8 mouse cellular contexts compared by ENCODE assay signal in genomic region chr6:24955946-24956585, GRCm38 (mm10). TPM values are rescaled to one million over a fixed set of nuclear protein-coding genes. Genes with fewer than 3 reads are reported as not detected.
A peak's percentile ranks its signal among the peaks of the same experiment; 100 is the strongest.
DNase-seq lines count a peak whose midpoint lies in the region; ATAC-seq and TF ChIP-seq lines count a peak whose summit lies in the region.

Gene Tmem229a, minus strand, starts transcription at chr6:24956297.

- H3K9me3 ChIP-seq in forebrain, embryonic 15.5 days: no peaks in the 10 kb centered on the region
- no peaks in the 10 kb centered on the region for H3K9me3 ChIP-seq in liver, embryonic 16.5 days (replicated peaks; ENCODE audit: control insufficient read depth, low read length)

- H3K4me2 ChIP-seq in forebrain, embryonic 15.5 days (replicated peaks): peak within 1 kb of the TSS; percentile 97
- H3K4me2 ChIP-seq in liver, embryonic 16.5 days (ENCODE audit: low read depth, low read length): peak within 1 kb of the TSS; percentile 66

- peaks cover 11% of the 10 kb centered on the region; the same call in 1 of the 2 replicates for H3K4me1 ChIP-seq in forebrain, embryonic 15.5 days
- no peaks in the 10 kb centered on the region; the same call in 1 of the 2 replicates for H3K4me1 ChIP-seq in liver, embryonic 16.5 days (ENCODE audit: control insufficient read depth, low read depth, low read length)

- ATAC-seq in Patski: peak; percentile 44
- ATAC-seq in forebrain, embryonic 15.5 days (replicated peaks): peak; percentile 93
- no peak; the same call in 1 of the 2 replicates for ATAC-seq in liver, embryonic 16.5 days (ENCODE audit: low read depth)

- WGBS in forebrain, embryonic 15.5 days: under 1% methylated on average over 43 of the region's 46 CpGs
- 2% methylated on average over 38 of the region's 46 CpGs for WGBS in liver, embryonic 16.5 days (ENCODE audit: insufficient replicate concordance)

- H3K36me3 ChIP-seq in forebrain, embryonic 15.5 days: no peaks in the 10 kb centered on the region
- H3K36me3 ChIP-seq in liver, embryonic 16.5 days (ENCODE audit: control insufficient read depth, insufficient read depth): no peaks in the 10 kb centered on the region

- in situ Hi-C loops in Patski (cut with MboI; ENCODE audit: low pct_unique_long_range_greater_than_20kb): no loop called here

- no peak for TF ChIP-seq CTCF in Patski (IDR thresholded peaks at IDR 0.05)
- TF ChIP-seq CTCF in layer of hippocampus, adult 2 months (conservative IDR thresholded peaks at IDR 0.05): no peak

- DNase-seq in Patski (ENCODE audit: low read depth, low spot score): no peak
- DNase-seq in cerebellum, adult 11 months: peak; percentile 67
- peak; percentile 33 for DNase-seq in heart, postnatal 4 days
- DNase-seq in layer of hippocampus, adult 2 months (ENCODE audit: low spot score in 2 of 2): peak; percentile 55 to 66
- DNase-seq in right cerebral cortex, adult 2 months (ENCODE audit: low spot score in 2 of 2): peak; percentile 57 to 77
- DNase-seq in c-Kit-positive CD71-positive TER-119-positive erythroid progenitor cells, embryonic 14.5 days (ENCODE audit: low spot score): no peak

- H3K4me3 ChIP-seq in forebrain, embryonic 15.5 days: peak within 1 kb of the TSS; percentile 62
- H3K4me3 ChIP-seq in layer of hippocampus, adult 2 months: peak within 1 kb of the TSS; percentile 93
- peak within 1 kb of the TSS; percentile 51 for H3K4me3 ChIP-seq in liver, embryonic 16.5 days (ENCODE audit: low read depth, low read length)

- CTCF ChIA-PET in Patski (lab: Charles Lee): no interaction called here

- POLR2A ChIA-PET in Patski (lab: Charles Lee): no interaction called here

- H3K27ac ChIP-seq in forebrain, embryonic 15.5 days (replicated peaks): peak within 1 kb of the TSS; percentile 84
- H3K27ac ChIP-seq in layer of hippocampus, adult 2 months: peak within 1 kb of the TSS; percentile 99
- H3K27ac ChIP-seq in liver, embryonic 16.5 days (ENCODE audit: low read length): no peak within 1 kb of the TSS

- peak within 1 kb of the TSS; percentile 73 for H3K9ac ChIP-seq in forebrain, embryonic 15.5 days (replicated peaks)
- H3K9ac ChIP-seq in liver, embryonic 16.5 days (ENCODE audit: low read depth, low read length): no peak within 1 kb of the TSS

- peaks cover 35% of the 10 kb centered on the region for H3K27me3 ChIP-seq in Patski
- H3K27me3 ChIP-seq in forebrain, embryonic 15.5 days: no peaks in the 10 kb centered on the region
- peaks cover 26% of the 10 kb centered on the region for H3K27me3 ChIP-seq in liver, embryonic 16.5 days (ENCODE audit: control insufficient read depth, insufficient read depth, low read depth, low read length)

RNA-seq across cellular contexts. Expression of gene Tmem229a, which starts in this region (rescaled TPM):
- polyA plus RNA-seq in Patski (2021): not detected
- polyA plus RNA-seq in forebrain, embryonic 15.5 days (2015; fragmentation: Nextera tagmentation; extraction: Ambion mirVana): 1.9 and 2.0 TPM in 2 replicates
- under 1 TPM; 0.09 to 0.19 TPM for total RNA-seq in heart, postnatal 4 days (2021)
- total RNA-seq in layer of hippocampus, adult 2 months (2021): 10 to 100 TPM; 46.7 to 47.7 TPM
- 0.12 TPM in 2 replicates for polyA plus RNA-seq in liver, embryonic 16.5 days (2015; fragmentation: Nextera tagmentation; extraction: Ambion mirVana)

Comparison
In these comparisons a context has a peak if more than half of its experiments do, and no peak if none do; other contexts are left out.
1. RNA of gene Tmem229a (total RNA-seq): 46.7 to 47.7 TPM in layer of hippocampus, adult 2 months; 0.09 to 0.19 TPM in heart, postnatal 4 days; every median in the first group is over 10 times any median in the second.
2. Peak in ATAC-seq in Patski; RNA of the gene not detected or under 1 TPM.
3. Peak in DNase-seq in heart, postnatal 4 days; RNA of the gene not detected or under 1 TPM.
4. DNase-seq: peak in cerebellum, adult 11 months (single experiment), layer of hippocampus, adult 2 months (2 of 2) and right cerebral cortex, adult 2 months (2 of 2); none in Patski (single experiment) and c-Kit-positive CD71-positive TER-119-positive erythroid progenitor cells, embryonic 14.5 days (single experiment).
5. Peak in every context shown above with its lines, with median percentiles within 50 percentile points of each other: H3K4me3 ChIP-seq.